Mouse (Mus musculus) CD4-positive helper T cell, adult 2 months (primary cell): ENCODE measurements around the gene Klrb1c.
"Not testable (repeated sequence)": the region's sequence is repeated elsewhere in the genome, so short reads cannot be mapped to it uniquely, and the experiment has no call there.

Source experiments
- DNase-seq: peaks from one replicate; pipeline ENCODE4 v3.0.0-alpha.2; 2012; ENCODE audit warnings: low read depth, missing footprints, low spot score

Gene Klrb1c

DNA sequence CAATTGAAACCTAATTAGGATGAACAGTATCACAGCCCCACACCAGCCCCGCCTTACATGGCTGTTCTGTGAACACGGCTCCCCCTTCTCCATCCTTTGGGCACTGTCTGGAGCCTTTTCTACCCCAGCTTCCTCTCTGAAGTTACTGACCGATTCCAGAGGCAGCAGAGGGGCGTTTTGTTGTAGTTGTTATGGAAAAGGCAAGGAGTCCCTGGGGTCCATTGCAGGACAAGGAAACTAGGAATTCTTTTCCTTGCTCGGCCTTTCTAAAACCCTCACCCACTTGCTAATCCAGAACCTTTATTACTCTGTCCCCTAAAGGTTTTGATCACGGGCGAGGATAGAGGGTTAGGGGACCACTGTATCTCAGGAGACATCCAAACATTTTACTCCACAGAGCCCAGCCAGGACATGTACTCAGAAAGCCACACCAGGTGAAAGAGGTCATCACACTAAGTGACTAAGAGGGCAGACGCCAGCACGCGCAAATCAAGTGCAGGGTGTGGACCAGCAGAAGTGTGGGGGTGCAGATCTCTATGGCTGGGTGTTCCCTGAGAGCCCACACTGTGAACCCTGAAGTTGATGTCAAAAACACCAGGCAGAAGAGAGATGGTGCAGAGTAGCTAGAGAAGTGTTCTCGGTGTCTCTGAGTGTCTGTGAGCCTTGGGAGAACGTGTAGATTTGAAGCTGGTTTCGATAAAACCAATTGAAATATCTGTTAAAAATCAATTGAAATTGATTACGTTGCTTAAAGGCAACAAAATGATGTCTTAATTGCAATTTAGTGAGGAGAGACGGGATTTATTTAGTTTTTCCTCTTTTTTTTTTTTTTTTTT lies 9.1 kb upstream of the Klrb1c start:
- DNase-seq = peak; percentile 59

DNA sequence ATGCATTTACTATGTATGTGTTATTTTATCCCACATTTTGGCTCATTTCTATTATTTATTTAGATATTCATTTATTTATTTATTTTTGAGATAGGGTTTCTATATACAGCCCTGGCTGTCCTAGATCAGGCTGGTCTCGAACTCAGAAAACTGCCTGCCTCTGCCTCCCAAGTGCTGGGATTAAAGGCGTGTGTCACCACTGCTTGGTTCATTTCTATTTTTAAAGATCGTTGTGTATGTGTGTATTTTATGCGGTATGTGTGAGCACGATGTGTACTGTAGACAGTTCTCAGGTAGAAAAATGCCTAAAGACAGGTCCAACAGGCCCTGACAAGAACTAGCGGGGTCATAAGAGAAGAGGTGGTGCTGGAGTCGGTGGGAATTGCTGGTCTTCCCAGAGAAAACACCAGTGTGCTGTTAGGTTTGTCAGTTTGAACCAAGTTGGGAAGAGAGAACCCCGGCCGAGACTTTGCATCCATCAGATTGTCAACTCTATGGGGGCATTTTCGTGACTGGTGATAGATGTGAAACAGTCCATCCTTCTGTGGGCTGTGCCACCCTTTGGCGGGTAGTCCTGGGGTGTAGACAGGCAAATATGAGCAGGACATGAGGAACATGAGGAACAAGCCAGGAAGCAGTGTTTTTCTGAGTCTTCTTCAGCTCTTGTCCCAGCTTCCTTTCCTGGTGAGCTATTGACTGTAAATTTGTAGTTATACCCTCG lies 8.3 kb upstream of the Klrb1c start:
- DNase-seq = no peak

DNA sequence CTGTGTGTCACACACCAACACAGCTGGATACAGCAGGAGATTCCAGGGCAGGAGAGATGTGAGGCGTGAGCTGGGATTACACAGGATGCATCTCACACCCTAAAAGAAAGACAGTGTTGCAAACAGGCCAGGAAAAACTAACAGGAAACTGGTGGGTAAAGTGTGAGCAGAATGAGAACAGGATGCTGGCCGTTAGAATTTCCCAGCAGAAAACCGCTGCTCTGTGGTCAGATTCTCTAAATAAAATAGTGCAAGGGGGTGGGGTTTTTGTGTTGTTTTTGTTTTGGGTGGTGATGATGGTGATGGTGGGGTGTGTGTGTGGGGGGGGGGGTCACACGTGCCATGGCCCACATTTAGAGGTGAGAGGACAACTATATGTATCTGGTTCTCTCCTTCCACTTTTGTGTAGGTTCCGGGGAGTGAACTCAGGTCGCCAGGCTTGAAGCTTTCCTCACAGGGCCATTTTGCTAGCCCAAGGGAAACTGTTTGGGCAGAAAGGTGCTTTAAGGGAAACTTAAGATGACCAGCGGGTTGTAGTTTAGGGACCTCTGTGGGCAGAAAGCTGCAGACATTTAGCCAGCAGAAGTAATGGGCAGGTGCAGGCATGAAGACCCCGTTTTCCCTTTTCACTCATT lies 7.4 kb upstream of the Klrb1c start:
- DNase-seq = peak; percentile 82

DNA sequence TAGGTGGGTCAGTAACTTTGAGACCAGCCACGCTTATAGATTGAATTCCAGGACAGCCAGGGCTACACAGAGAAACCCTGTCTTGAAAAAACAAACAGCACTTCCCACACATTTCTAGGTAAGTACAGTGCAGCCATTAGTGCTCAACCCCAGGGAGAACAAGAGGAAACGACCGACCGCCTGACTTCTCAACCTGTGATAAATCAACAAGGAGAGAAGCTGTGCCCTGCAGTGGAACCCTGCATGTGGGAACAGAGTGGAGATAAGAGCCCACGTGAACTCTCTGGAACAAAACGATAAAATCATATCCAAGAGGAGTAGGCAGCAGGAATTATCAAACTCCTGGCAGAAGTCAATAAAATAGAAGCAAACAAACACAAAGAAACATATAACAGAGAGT lies 4.7 kb upstream of the Klrb1c start:
- DNase-seq = no peak

DNA sequence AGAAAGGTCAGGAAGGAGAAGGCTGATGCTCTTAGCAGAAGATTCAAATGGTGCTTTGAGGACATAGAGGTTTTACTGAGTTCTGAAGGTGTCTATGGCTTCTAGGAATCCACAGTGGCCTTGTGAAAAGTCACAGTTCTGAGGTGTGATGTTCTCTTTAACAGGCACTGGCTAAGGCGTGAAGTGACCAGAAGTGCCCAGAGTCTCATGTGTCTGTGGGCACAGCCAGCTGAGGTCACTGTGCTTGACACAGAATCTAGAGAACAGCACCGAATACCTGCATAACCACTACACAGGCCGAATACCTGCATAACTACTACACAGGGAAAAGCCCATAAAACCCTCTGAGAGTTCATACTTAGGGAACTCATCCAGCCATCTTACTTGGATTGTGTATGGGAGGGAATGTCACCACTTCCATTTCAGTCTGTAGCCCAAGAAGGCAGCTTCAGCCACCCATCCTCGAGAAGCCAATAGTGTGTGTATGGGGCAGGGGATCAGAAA lies 1.5 kb upstream of the Klrb1c start:
- DNase-seq = not testable (repeated sequence)

DNA sequence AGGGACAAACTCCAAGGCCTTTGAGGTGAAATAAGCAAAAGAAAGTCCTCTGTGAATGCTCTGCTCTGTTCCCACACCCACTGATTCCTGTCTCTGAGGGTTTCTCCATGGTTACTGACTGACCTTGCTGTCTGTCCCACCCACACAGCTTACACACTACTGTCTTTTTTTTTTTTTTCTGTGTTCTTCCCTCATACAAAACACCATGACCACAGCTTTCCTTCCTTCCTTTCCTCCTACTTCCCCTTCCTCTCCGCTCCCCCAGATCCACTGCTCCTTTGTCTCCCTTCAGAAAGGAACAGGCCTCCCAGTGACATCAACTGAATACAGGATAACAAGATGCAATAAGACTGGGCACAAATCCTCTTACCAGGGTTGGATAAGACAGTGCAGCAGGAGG lies 498 bp downstream of the Klrb1c start:
- DNase-seq = no peak

DNA sequence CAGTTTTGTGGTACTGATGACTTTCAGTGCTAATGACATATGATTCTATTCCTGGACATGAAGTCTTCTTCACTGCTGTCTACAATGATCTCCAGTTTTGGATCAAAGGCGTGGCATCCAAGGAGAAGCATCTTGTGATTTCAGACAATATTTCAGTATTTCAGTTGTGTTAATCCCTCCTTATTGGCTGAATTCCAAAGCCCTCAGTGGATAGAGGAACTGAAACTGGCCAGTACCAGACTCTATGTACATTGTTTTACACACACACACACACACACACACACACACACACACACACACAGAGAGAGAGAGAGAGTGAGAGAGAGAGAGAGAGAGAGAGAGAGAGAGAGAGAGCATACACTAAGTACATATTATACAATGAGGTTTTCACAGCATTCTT lies 2.6 kb downstream of the Klrb1c start:
- DNase-seq = not testable (repeated sequence)

DNA sequence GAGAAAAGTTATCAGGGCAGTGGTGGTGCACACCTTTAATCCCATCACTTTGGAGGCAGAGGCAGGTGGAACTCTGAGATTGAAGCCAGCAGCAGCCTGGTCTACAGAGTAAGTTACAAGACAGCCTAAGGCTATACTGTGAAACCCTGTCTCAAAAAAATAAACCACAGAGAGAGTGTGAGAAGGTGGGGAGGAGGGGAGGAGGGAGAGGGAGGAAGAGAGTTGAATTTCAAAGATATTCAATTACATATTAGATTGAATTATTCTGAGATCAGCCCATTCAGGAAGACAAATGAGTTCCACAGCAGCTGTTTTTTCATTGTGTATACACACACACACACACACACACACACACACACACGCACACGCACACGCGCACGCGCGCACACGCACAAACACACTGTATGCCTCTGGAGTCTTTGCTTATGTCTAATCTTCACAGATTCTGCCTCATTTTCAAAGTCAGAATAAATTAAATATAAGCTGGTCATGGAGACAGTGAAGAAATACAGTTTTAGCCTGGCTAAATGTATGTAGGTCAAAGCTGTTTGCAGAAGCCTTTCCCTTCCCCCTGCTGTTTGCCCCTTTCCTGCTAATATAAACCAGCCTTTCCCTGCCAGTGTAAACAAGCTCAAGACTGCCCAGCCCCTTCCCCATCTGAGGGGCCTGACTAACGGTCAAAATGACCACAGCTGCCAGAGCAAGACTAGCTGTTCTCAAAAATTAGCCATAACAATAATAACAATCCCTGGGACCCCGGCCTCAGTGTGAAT lies 19.3 kb downstream of the Klrb1c start:
- DNase-seq = no peak

DNA sequence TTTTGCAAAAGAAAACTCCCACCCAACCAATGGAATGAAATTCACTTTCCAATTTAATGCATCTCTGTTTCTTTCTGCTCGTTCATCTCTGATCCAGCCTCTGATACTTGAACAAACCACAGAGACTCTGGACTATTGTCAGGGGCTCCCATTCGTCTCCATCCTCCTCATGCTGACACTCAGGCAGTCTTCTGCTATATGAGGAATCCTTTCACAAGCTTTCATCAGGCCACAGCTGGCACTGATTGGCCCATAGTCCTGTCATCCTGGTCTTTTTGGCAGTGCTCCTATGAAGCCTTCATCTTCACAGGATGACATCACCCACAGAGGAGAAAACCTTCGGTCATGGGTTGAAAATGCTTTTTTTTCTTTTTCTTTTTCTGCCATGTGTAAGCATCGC lies 21.0 kb downstream of the Klrb1c start:
- DNase-seq = no peak

DNA sequence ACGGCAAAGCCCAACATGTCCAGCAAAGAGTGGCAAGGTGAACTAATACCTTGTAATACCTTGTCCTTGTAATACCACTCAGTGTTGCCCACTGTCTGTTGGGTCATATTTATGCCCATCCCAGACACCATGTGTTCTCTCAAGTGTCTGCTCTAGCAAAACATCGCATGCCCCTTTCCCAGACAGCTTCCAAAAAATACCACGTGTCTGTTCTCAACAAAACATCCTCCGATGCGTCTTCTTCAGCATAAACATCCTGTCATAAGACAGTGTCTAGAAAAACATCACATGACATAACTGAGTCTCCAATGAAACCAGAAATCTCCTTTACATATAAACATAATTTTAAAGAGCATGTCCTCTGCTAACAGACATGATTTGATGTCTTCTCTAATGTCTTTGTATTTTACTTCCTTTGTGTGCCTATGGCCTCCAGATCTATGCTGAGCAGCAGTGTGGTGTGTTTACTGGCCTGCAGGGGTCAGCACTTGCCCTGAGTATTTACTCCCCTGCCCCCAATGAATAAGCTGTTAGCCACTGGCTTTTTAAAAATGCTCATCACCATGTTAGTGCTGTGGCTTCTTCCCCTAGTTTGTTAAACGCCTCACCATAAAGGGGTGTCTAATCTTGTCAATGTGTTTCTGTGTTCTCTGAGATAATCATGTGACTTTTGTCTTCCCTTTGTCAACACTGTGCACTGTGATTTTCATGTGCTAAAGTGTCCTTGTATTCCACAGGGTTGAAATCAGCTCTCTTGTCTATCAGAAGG lies 22.3 kb downstream of the Klrb1c start:
- DNase-seq = peak; percentile 80

DNA sequence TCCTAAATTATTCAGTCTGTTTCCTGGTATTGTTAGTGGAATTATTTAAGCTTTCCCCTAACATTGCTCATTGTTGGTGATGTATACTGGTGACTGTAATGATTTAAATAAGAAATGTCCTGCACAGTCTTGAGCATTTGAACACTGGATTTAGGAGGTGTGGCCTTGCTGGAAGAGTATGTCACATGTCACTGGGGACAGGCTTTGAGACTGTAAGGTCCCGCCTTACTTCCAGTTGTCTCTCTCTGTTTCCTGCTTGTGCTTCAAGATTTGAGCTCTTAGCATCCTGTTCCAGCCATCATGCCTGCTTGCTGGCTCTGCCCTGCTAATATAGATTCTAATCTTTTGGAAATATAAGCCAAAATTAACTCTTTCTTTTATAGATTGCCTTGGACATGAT lies 23.8 kb downstream of the Klrb1c start:
- DNase-seq = no peak

DNA sequence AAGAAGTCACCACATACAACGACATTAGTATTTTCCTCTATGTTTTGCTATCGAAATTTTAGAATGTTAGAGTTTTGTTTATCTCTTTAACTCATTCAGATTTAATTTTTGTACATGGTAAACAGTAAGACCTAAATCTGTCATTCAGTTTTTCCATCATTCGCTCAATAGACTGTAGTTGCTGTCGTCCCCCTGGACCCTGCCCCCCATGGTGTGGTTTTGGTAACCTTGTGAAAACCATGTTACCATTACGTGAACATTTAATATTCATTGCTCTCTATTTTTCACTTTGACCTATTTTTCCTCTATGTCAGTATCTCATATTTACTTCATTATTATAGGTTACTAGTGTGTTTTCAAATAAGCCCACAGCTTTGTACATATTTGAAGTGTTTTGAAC lies 24.4 kb downstream of the Klrb1c start:
- peak; percentile 35 for DNase-seq

DNA sequence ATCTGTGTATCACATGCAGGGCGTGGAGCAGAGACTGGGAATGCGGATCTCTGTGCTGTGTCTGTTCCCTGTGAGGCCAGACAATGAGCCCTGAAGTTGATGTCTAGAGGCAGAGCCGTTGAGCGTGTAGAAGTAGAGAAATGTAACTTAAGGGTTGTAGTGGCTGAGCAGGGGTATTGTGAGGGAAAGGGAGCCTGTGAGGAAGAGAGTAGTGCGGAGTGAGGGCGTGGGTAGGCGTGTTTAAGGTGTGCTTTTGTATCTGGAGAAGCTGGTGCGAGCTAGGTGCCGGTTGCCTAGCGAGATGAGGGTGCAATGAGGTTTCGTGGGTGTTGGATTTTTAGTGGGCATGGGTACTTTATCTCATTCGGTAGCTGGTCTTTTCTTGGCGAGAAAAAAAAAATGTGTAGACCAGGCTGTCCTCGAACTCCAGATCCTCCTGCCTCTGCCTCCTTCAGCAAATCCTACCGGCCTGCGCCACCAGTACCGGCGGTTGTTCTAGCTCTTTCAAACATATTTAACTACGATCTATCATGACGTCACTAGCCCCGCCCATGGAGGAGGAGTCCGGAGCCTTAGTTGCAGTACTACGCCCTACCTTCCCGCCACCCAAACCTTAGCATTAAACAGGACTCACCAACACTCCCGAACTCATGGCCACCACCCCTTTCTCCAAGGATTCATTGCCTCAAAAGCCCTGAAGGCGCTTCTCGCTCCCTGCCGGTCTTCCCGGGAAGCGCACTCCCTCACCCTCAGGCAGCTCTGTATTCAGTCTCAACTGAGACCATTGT lies 25.1 kb downstream of the Klrb1c start:
- DNase-seq = peak; percentile 95

DNA sequence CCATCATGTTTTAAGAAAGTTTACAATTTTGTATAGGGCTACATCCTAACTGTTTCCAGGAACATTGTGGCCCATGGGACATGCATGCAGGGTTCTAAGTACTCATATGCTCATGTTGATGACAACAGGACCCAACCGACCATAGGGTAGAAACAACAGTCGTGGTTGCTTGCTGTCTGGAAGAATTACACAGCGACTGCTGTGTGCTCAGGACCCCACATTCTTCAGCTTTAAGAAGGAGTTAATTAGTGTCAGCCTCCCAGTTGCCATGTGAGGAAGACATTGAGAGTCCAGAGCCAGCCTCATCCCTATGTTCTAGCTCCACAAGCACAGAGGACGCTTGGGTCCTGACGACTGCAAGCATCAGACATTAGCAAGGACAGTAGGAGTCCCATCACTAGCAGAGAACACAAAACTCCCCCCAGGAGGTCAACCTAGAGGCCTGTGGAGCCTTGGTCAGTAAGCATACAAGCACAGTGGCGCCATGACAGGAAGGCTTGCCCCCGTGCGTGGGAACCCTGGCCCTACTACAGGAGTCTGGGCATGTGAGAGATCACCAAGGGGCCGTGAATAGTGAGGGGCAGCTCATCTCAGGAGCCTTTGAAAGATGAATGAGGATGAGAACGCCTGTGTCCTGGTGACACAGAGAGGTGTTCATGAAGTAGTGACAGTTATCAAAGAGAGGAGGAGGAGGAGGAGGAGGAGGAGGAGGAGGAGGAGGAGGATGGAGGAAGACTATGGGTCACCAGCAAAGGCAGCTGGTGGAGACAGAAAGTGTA lies 25.9 kb downstream of the Klrb1c start:
- not testable (repeated sequence) for DNase-seq

DNA sequence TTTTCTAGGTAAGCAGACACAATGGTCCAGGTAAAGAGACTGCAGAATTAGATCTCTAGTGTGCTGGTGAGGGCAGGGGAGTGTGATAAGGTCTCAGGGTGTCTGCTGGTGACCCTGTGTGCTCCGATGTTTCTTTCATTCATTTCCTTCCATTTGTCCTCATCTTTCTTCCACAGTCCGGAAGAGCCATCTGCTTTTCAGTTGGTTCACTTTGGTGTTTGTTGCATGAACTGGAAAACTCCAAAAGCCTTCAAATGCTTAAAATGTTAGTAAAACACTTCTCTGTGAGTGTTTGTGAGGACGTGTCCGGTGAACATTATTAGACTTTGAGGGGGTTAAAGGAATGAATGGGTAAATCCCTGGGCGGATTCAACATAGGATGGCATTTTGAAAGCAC lies 27.9 kb downstream of the Klrb1c start:
- no peak for DNase-seq

DNA sequence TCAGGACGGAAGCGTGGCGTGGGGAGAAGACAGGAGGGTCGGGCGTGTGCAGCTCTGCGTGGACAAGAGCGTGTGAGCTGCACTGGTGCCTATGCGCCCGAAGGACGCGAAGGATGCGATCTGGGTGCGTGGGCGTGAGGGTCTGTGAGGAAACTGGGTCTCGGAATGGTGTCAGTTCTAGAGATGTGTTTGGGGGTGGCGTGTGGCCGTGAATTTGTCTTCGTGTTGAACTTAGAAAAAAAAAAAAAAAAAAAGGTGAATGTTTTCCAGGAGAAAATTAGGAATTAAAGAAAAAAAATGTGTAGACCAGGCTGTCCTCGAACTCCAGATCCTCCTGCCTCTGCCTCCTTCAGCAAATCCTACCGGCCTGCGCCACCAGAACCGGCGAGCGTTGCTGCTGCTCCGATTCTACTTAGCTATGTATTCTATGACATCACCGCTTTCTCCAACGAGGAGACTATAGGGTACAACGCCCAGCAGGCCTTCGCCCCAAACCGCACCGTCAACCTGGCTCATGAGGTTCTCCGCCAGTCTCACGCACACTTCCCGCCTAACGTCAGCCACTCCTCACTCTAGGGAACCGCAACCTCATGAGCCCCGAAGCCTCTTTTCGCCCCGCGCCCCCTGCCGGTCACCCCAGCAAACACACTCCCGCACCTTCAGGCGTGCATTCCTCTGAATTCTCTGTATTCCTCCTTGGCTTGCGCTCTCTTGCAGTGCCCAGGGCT lies 28.4 kb downstream of the Klrb1c start:
- DNase-seq = peak; percentile 90

DNA sequence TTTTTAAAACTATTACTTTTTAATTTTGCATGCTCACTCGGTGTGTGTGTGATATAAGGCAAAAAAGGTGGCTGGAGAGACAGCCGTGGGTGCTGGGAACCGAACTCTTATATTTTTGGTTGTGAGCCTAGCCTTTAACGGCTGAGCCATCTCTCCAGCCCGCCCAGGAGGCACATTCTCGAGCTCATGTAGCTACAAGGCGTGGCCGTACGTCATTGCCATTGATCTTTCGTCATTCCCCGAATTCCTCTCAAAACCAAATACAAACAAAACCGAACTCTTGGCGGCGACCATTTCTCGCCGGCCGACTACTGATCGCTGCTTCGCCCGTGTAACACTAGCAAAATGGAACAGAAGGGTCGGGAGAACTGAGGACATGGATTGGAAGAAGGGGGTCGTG lies 29.0 kb downstream of the Klrb1c start:
- DNase-seq = peak; percentile 90

DNA sequence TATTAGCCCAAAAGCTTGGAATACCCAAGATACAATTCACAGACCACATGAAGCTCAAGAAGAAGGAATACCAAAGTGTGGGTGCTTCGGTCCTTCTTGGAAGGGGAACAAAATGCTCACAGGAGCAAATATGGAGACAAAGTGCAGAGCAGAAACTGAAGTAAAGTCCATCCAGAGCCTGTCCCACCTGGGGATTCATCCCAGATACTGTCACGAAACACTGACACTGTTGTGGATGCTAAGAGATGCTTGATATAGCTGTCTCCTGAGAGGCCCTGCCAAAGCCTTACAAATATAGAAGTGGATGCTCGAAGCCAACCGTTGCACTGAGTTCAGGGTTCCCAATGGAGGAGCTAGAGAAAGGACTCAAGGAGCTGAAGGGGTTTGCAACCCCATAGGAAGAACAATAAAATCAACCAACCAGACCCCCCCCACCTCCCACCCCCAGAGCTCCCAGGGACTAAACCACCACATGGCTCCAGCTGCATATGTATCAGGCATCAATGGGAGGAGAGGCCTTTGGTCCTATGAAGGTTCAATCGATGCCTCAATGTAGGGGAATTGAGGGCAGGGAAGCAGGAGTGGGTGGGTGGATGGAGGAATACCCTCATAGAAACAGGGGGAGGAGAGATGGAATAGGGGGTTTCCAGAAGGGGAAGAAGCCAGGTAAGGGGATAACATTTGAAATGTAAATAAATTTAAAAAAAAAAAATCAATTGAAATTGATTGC lies 29.6 kb downstream of the Klrb1c start:
- no peak for DNase-seq
